Mouse (Mus musculus) heart, embryonic 14.5 days (tissue): ENCODE measurements at regions not wholly inside any gene's neighbourhood (a gene's known extent, or its start where the extent isn't known, plus 50 kb on each side); places are given as distances from the start of the nearest gene placed in this dataset.

Experiments
- ATAC-seq: fragments of 200-750 bp; cut with Nextera tagmentation; 2 replicates; pipeline ENCODE4 v1.8.0; 2017; ENCODE audit warnings: low read depth, moderate TSS enrichment; ENCODE audit not compliant: insufficient number of reproducible peaks, insufficient read depth, low FRiP score
- H3K27ac ChIP-seq, 2 experiments: fragments of 200-500 bp in 1 of 2; fragments of 300-500 bp in 1 of 2; sonication (generic) in 1 of 2; replicated peaks in 1 of 2; 2 replicates each; pipeline ENCODE4 v1.5.1; 2012 to 2014; ENCODE audit warnings: low read depth in 2 of 2, low read length in 2 of 2, control low read depth in 1 of 2, mild to moderate bottlenecking in 1 of 2, mixed read lengths in 1 of 2; ENCODE audit not compliant: control insufficient read depth in 1 of 2, insufficient read depth in 1 of 2
- H3K27me3 ChIP-seq: fragments of 300-500 bp; sonication (generic); 2 replicates; pipeline ENCODE4 v1.6.1; 2014; ENCODE audit warnings: mild to moderate bottlenecking, low read length, control low read depth; ENCODE audit not compliant: control insufficient read depth, insufficient read depth
- H3K36me3 ChIP-seq: fragments of 300-500 bp; sonication (generic); 2 replicates; pipeline ENCODE4 v1.6.1; 2014; ENCODE audit warnings: mild to moderate bottlenecking, control low read depth, low read length, mixed read lengths; ENCODE audit not compliant: control insufficient read depth, insufficient read depth
- H3K4me1 ChIP-seq, 2 experiments: fragments of 200-500 bp in 1 of 2; fragments of 300-500 bp in 1 of 2; sonication (generic) in 1 of 2; 2 replicates each; pipeline ENCODE4 v1.6.1; 2012 to 2014; ENCODE audit warnings: low read length in 2 of 2, control low read depth in 1 of 2, mixed read lengths in 1 of 2; ENCODE audit not compliant: control insufficient read depth in 2 of 2, insufficient read depth in 2 of 2
- H3K4me2 ChIP-seq: fragments of 300-500 bp; sonication (generic); 2 replicates; pipeline ENCODE4 v1.6.1; 2014; ENCODE audit warnings: mild to moderate bottlenecking, low read length
- H3K4me3 ChIP-seq, 2 experiments: fragments of 200-500 bp in 1 of 2; fragments of 300-500 bp in 1 of 2; sonication (generic) in 1 of 2; 2 replicates each; pipeline ENCODE4 v1.5.1; 2012 to 2014; ENCODE audit warnings: low read length in 2 of 2, mild to moderate bottlenecking in 2 of 2, control low read depth in 1 of 2, low read depth in 1 of 2, moderate library complexity in 1 of 2; ENCODE audit not compliant: control insufficient read depth in 1 of 2, insufficient read depth in 1 of 2
- H3K9ac ChIP-seq: fragments of 300-500 bp; sonication (generic); 2 replicates; pipeline ENCODE4 v1.6.1; 2014; ENCODE audit warnings: mild to moderate bottlenecking, low read length
- H3K9me3 ChIP-seq: fragments of 300-500 bp; sonication (generic); 2 replicates; pipeline ENCODE4 v1.6.1; 2016; ENCODE audit warnings: low read length, control low read depth; ENCODE audit not compliant: control insufficient read depth
- WGBS: fragments of 180-500 bp; shearing (Covaris S2); extraction: QIAGEN DNeasy Blood & Tissue Kit; methylation state at CpG from one replicate; pipeline ENCODE4 v1.1.7; 2014; 5-methylcytosine and 5-hydroxymethylcytosine counted together

DNA sequence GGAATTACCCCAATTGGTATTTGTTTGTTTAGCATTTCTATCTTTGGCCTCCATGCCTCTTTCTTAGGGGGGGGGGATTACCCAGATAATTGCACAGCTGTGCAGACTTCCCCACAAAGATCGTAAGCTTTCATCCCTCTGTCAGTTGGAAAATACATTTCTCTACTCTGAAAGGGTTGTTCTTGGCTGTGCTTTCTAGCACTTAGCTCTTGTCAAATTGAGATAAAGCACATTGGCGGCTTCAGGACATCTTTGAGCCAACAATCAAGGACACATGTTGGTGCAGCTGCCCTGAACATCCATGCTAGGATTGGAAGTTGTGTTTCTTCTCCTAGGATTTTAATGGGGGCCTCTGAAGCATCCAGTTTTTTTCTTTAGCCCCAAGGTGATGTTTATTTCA is 142.1 kb upstream of the Foxa2 start:
- 3% methylated on average over 2 of the region's 2 CpGs for WGBS
- 0 out of 2 replicates have a peak, but pooled peaks cover 11% of the 10 kb centered on the region for H3K27me3 ChIP-seq
- ATAC-seq, result no peak
- H3K9ac ChIP-seq, result no peak overlapping the region
- H3K4me3 ChIP-seq, result no peak overlapping the region
- no peak overlapping the region for H3K27ac ChIP-seq
- no peaks in the 10 kb centered on the region for H3K9me3 ChIP-seq
- no peak overlapping the region for H3K4me2 ChIP-seq
- H3K4me1 ChIP-seq, result peaks cover 6 to 19% of the 10 kb centered on the region in 2 experiments
- no peaks in the 10 kb centered on the region for H3K36me3 ChIP-seq

GRCm38 (mm10) chr2:148189287-148189686 is 142.5 kb upstream of the Foxa2 start:
- Histone ChIP-seq H3K36me3 (no peaks in the 10 kb centered on the region), H3K4me2 (no peak overlapping the region), H3K27me3 (0 out of 2 replicates have a peak, but pooled peaks cover 11% of the 10 kb centered on the region), H3K4me1 (peaks cover 6 to 19% of the 10 kb centered on the region in 2 experiments), H3K9me3 (no peaks in the 10 kb centered on the region), H3K9ac (no peak overlapping the region), H3K27ac (no peak overlapping the region), H3K4me3 (no peak overlapping the region)
- no peak for ATAC-seq
- 45% methylated on average over 5 of the region's 5 CpGs for WGBS

- H3K4me2 ChIP-seq, result no peak overlapping the region
- peaks cover 16% of the 10 kb centered on the region; the same call in 1 of the 2 replicates for H3K27me3 ChIP-seq
- H3K9ac ChIP-seq, result no peak overlapping the region
- ATAC-seq, result no peak
- no peak overlapping the region for H3K27ac ChIP-seq
- 33% methylated on average over 4 of the region's 4 CpGs for WGBS
- H3K4me3 ChIP-seq, result no peak overlapping the region
- peaks cover 5 to 12% of the 10 kb centered on the region in 2 experiments for H3K4me1 ChIP-seq
- H3K9me3 ChIP-seq, result no peaks in the 10 kb centered on the region
- H3K36me3 ChIP-seq, result no peaks in the 10 kb centered on the region
These were observed 146.2 kb upstream of the Foxa2 start for GRCm38 (mm10) chr2:148192946-148193345.

- Histone ChIP-seq H3K4me3 (no peak overlapping the region), H3K36me3 (no peaks in the 10 kb centered on the region), H3K27ac (no peak overlapping the region), H3K9ac (no peak overlapping the region), H3K27me3 (peaks cover 5% of the 10 kb centered on the region; the same call in 1 of the 2 replicates), H3K4me2 (no peak overlapping the region), H3K9me3 (no peaks in the 10 kb centered on the region), H3K4me1 (peaks cover 0 to 2% of the 10 kb centered on the region in 2 experiments; a peak in 2 of 4 replicates)
- WGBS, result 69% methylated on average over 7 of the region's 7 CpGs
- ATAC-seq, result no peak
These were observed 150.7 kb upstream of the Foxa2 start for GRCm38 (mm10) chr2:148197375-148198015.

DNA sequence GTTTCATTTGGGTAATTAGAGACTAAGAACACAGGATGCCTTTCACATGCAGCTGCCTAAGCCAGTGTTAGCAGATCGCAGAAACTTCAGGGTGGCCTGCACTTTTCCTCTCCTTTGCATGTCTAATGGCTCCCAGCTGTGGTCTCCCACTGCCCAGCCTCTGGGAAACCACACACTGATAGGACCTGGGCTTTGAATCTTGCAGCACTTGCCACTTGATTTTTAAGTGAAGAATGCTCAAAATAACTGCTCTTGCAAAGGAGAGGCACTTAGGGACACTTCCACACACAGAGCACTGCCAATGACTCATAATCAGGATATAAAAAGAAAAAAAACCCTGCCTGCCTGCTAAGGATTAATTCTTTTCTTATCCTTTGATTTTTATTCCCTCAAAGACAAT is 159.9 kb upstream of the Foxa2 start:
- no peak overlapping the region for H3K27ac ChIP-seq
- no peak overlapping the region for H3K4me3 ChIP-seq
- H3K9ac ChIP-seq, result no peak overlapping the region
- H3K36me3 ChIP-seq, result no peaks in the 10 kb centered on the region
- no peak overlapping the region for H3K4me2 ChIP-seq
- H3K9me3 ChIP-seq, result no peaks in the 10 kb centered on the region
- H3K4me1 ChIP-seq, result no peaks in the 10 kb centered on the region
- WGBS, result 35% methylated on average over 1 of the region's 1 CpGs
- 0 out of 2 replicates have a peak, but pooled peaks cover 4% of the 10 kb centered on the region for H3K27me3 ChIP-seq
- no peak for ATAC-seq

DNA sequence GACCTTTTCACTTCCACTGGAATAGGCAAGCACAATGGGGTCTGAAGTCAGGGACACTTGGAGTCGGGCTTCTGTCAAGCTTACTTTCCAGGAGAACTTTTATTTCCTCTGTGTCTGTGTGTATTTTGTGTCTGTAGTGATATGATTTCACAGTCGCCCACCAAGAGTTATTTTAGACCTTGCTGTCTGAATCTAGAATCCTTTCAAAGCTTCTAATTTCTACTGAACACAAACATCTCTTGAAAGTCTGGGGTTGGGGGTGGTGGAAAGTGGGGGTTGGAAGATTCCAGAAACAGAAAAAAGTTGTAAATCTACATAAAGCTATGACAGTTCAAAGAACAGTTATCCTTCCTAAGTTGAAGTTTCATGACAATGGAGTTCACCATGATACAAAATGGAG is 164.0 kb upstream of the Foxa2 start:
- Histone ChIP-seq H3K27ac (no peak overlapping the region), H3K36me3 (no peaks in the 10 kb centered on the region), H3K4me1 (no peaks in the 10 kb centered on the region), H3K9me3 (no peaks in the 10 kb centered on the region), H3K27me3 (no peaks in the 10 kb centered on the region), H3K4me3 (no peak overlapping the region), H3K4me2 (no peak overlapping the region), H3K9ac (no peak overlapping the region)
- no peak for ATAC-seq
- 61% methylated on average over 2 of the region's 2 CpGs for WGBS

DNA sequence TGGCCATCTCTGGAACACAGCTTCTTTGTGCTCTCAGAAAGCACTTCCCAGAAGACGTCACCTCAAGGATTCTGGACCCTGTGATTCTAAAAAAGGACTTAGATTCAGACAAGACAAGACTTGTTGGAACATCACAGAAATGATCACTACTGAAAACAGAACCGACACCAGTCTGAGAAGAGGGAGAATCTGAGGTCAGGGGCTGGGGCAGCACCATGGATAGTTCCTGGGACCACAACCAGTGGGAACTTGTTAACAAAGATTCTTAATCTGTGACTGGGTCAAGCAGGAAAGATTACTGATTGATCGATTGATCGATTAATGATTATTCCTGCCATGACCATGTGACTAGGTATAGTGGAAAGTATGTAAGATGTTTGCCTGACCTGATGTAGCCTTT is 170.4 kb upstream of the Foxa2 start:
- Histone ChIP-seq H3K4me1 (no peaks in the 10 kb centered on the region), H3K9ac (no peak overlapping the region), H3K4me2 (no peak overlapping the region), H3K27me3 (no peaks in the 10 kb centered on the region), H3K27ac (no peak overlapping the region), H3K9me3 (no peaks in the 10 kb centered on the region), H3K4me3 (no peak overlapping the region), H3K36me3 (no peaks in the 10 kb centered on the region)
- WGBS, result 72% methylated on average over 4 of the region's 4 CpGs
- ATAC-seq, result no peak
